Mouse (Mus musculus) fat pad, adult 2 months (tissue): ENCODE results near the gene Abhd16a.

Experiments used
- DNase-seq: peaks from one replicate; pipeline ENCODE4 v3.0.0-alpha.2; 2011; ENCODE audit warnings: low read depth, low spot score; ENCODE audit errors: extremely low read depth

Abhd16a gene

DNA sequence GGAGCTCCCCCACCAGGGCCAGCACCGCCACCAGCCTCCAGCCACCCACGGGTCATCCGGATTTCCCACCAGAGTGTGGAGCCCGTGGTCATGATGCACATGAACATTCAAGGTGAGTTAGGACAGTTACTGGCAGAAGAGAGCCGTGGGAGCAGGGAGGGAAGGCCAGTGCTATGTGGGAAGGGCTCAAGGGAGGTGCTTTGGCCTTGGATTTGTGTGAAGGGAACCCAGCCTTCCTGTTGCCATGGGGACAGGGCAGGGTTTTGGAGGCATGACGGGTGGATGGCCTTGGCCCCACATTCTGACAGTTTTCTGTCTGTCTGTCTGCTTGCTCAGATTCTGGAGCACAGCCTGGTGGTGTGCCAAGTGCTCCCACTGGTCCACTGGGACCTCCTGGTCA, 52.9 kb downstream of the Abhd16a start:
- DNase-seq: no peak

DNA sequence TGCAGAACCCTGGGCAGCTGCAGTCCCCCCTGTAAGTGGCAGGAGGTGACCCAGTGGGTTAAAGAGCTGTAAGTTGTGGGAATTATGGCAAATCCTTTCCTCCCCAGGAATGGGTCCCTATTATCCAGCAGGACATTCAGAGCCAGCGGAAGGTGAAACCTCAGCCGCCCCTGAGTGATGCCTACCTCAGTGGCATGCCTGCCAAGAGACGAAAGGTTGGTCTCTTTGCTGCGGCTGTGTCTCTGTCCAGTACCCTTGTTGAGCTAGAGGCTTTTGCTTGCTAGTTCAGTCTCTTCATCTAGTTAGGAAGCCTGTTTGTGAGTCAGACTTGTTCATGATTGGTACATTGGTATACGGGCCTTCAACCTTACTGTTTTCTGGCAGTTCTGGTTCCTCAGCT, 57.1 kb downstream of the Abhd16a start:
- no peak for DNase-seq

DNA sequence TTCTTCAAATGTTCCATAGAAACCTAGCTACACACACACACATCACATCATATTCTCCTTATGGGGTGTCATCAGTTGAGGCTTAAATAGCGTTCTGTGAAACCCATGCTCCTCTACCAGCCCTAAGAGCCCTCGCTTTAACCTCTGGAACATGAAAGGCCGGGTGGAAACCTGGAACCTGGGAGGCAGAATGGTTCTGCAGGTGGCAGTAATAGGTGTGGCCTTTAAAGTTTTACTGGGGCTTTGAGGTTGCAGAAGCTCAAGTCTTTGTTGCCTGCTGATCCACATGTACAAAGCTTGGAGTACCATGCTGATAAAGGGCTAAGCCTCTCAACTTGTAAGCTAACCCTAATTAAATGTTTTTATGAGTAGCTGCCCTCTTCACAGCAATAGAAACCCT, 58.3 kb downstream of the Abhd16a start:
- DNase-seq: no peak

DNA sequence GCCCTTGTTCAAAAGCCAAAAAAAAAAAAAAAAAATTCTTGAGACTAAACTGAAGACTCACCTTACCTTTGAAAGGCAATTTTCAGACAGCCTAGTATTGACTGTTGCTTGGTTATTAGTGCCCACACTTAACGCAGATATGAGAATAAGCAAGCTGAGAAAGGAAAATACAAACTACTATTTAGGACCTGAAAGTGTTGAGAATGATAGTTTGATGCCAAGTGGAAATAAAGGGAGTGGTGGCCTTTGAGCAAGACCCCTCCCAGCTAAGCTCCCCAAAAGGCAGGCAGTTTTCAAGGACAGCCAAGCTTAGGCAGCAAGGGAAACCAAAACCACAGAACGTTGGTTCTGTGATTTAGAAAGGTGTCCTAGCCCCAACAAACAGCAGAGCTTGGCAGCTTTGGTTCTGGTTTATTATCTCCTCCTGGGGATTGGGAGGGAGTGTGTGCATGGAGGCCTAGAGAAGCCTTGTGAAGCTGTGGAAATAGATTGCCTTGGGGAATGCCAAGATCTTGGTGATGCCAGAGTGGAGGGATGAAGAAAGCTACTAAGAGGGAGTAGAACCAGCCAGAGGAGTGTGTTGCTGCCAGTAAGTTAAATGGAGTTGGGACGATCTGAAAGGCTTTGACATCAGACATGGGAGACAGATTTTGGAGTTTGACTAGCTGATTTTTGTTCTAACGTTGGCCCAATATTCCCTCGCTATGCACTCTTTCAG, 59.0 kb downstream of the Abhd16a start:
- no peak for DNase-seq

DNA sequence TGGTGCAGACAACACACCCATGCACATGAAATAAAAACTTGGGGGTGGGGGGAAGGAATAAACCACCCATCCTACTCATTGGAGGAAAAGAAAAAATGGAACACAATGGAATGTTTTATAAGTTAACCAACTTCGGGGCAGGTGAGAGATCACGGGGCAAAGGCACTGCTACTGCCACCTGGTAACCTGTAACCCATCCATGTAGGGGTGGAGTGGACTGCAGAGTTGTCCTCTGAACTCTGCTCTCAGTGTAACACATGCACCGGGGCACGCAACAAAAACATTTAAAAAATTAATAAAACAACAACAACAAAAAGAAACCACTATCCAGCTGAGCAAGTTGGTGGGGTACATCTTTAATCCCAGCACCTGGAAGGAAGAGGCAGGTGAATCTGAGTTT, 63.1 kb downstream of the Abhd16a start:
- DNase-seq: no peak
